Mouse (Mus musculus) ES-E14 (cell line): ENCODE measurements around the gene Cntn4. TPM values are rescaled to one million over a fixed set of nuclear protein-coding genes. Genes with fewer than 3 reads are reported as not detected.

Source experiments
- DNase-seq: peaks from one replicate; pipeline ENCODE4 v3.0.0-alpha.2; 2013; ENCODE audit warnings: low read depth, low spot score
- H3K27ac ChIP-seq: 2 replicates; pipeline ENCODE4 v1.5.1; 2012; ENCODE audit warnings: low read depth, mild to moderate bottlenecking, low read length, moderate library complexity, mixed read lengths; ENCODE audit not compliant: poor library complexity, insufficient read depth, severe bottlenecking
- H3K36me3 ChIP-seq: 2 replicates; pipeline ENCODE4 v1.6.1; 2012; ENCODE audit warnings: mild to moderate bottlenecking, low read length, moderate library complexity, mixed read lengths; ENCODE audit not compliant: control insufficient read depth, poor library complexity, insufficient read depth, severe bottlenecking
- H3K4me1 ChIP-seq, 2 experiments: fragments of 150-350 bp in 1 of 2; sonication (generic) in 1 of 2; 2 replicates each; pipeline ENCODE4 v1.6.1; 2012; ENCODE audit warnings: low read length in 2 of 2, mild to moderate bottlenecking in 1 of 2, mixed read lengths in 1 of 2; ENCODE audit not compliant: control insufficient read depth in 2 of 2, insufficient read depth in 2 of 2, poor library complexity in 1 of 2
- H3K4me3 ChIP-seq, 2 experiments: fragments of 150-350 bp in 1 of 2; sonication (generic) in 1 of 2; 2 replicates each; pipeline ENCODE4 v1.5.1; 2012; ENCODE audit warnings: low read length in 2 of 2, low read depth in 1 of 2, mild to moderate bottlenecking in 1 of 2, mixed read lengths in 1 of 2; ENCODE audit not compliant: insufficient read depth in 1 of 2, poor library complexity in 1 of 2, severe bottlenecking in 1 of 2
- H3K9ac ChIP-seq: 2 replicates; pipeline ENCODE4 v1.6.1; 2012; ENCODE audit warnings: low read depth, mild to moderate bottlenecking, low read length, mixed read lengths; ENCODE audit not compliant: poor library complexity, insufficient read depth, severe bottlenecking
- H3K9me3 ChIP-seq: fragments of 150-350 bp; sonication (generic); 2 replicates; pipeline ENCODE4 v1.6.1; 2012; ENCODE audit warnings: low read depth, mild to moderate bottlenecking, low read length; ENCODE audit not compliant: control insufficient read depth, insufficient read depth
- CHD2 ChIP-seq: IDR thresholded peaks from 2 replicates; pipeline ENCODE4 v1.6.1; 2014; ENCODE audit warnings: mild to moderate bottlenecking, low read depth, low read length, inconsistent platforms
- HCFC1 ChIP-seq: IDR thresholded peaks from 2 replicates; pipeline ENCODE4 v1.6.1; 2012; ENCODE audit warnings: low read length, inconsistent platforms, borderline replicate concordance; ENCODE audit not compliant: insufficient read depth
- MAFK ChIP-seq: IDR thresholded peaks from 2 replicates; pipeline ENCODE4 v1.6.1; 2014; ENCODE audit warnings: mild to moderate bottlenecking, low read depth, low read length, inconsistent platforms; ENCODE audit not compliant: insufficient read depth
- ZC3H11A ChIP-seq: IDR thresholded peaks from 2 replicates; pipeline ENCODE4 v1.6.1; 2012; ENCODE audit warnings: low read depth, mild to moderate bottlenecking, inconsistent platforms, low read length, borderline replicate concordance
- ZNF384 ChIP-seq: IDR thresholded peaks from 2 replicates; pipeline ENCODE4 v1.6.1; 2012; ENCODE audit warnings: low read depth, low read length, inconsistent platforms
- in situ Hi-C, 2 experiments: fragments of 600-800 bp; cut with MboI; formaldehyde crosslinking; loops; one replicate each; pipeline ENCODE4 v1.15.1; 2025; ENCODE audit warnings: low sequenced_read_pairs in 2 of 2, inconsistent platforms in 1 of 2; ENCODE audit not compliant: unreplicated experiment in 2 of 2
- total RNA-seq: library from RNA; depleted of rRNA; stranded (reverse); fragments of 300-350 nt; gene quantifications from 2 replicates; pipeline ENCODE4 v1.2.3, GENCODE M21; 2012

Gene Cntn4
- total RNA-seq, 1 experiment, result 0.80 TPM

- no peak for DNase-seq
- H3K27ac ChIP-seq, result no peak overlapping the region
- no peaks in the 10 kb centered on the region for H3K9me3 ChIP-seq
- in situ Hi-C loops, result no loop called here
- H3K4me3 ChIP-seq, result no peak overlapping the region
- TF ChIP-seq MAFK (no peak), ZNF384 (no peak), ZC3H11A (no peak), HCFC1 (no peak), CHD2 (no peak)
- H3K36me3 ChIP-seq, result no peaks in the 10 kb centered on the region
- H3K4me1 ChIP-seq, result no peaks in the 10 kb centered on the region
- H3K9ac ChIP-seq, result no peak overlapping the region
Observed at GRCm38 (mm10) chr6:106268723-106269122, 591.3 kb downstream of the Cntn4 start.

GRCm38 (mm10) chr6:106277139-106277538 lies 599.7 kb downstream of the Cntn4 start:
- H3K36me3 ChIP-seq, result no peaks in the 10 kb centered on the region
- DNase-seq, result no peak
- no peaks in the 10 kb centered on the region for H3K4me1 ChIP-seq
- H3K9me3 ChIP-seq, result no peaks in the 10 kb centered on the region
- H3K27ac ChIP-seq, result no peak overlapping the region
- TF ChIP-seq MAFK (no peak), CHD2 (no peak), ZNF384 (no peak), ZC3H11A (no peak), HCFC1 (no peak)
- in situ Hi-C loops, result no loop called here
- no peak overlapping the region for H3K9ac ChIP-seq
- H3K4me3 ChIP-seq, result no peak overlapping the region

- Histone ChIP-seq H3K27ac (no peak overlapping the region), H3K4me1 (no peaks in the 10 kb centered on the region), H3K9ac (no peak overlapping the region), H3K36me3 (no peaks in the 10 kb centered on the region), H3K9me3 (no peaks in the 10 kb centered on the region), H3K4me3 (no peak overlapping the region)
- in situ Hi-C loops, result no loop called here
- no peak for TF ChIP-seq MAFK
- no peak for TF ChIP-seq CHD2
- TF ChIP-seq ZNF384, result no peak
- TF ChIP-seq ZC3H11A, result no peak
- TF ChIP-seq HCFC1, result no peak
- DNase-seq, result no peak
Observed at GRCm38 (mm10) chr6:106281621-106282020, 604.2 kb downstream of the Cntn4 start.

- no peaks in the 10 kb centered on the region for H3K9me3 ChIP-seq
- no peak overlapping the region for H3K27ac ChIP-seq
- in situ Hi-C loops, result no loop called here
- H3K36me3 ChIP-seq, result no peaks in the 10 kb centered on the region
- no peak for TF ChIP-seq MAFK
- no peak for TF ChIP-seq ZNF384
- no peak for TF ChIP-seq HCFC1
- no peak for TF ChIP-seq ZC3H11A
- no peak for TF ChIP-seq CHD2
- no peaks in the 10 kb centered on the region for H3K4me1 ChIP-seq
- no peak for DNase-seq
- H3K4me3 ChIP-seq, result no peak overlapping the region
- H3K9ac ChIP-seq, result no peak overlapping the region
Observed at GRCm38 (mm10) chr6:106283815-106284214, 606.4 kb downstream of the Cntn4 start.

GRCm38 (mm10) chr6:106299451-106299850 lies 622.0 kb downstream of the Cntn4 start:
- no peak overlapping the region for H3K9ac ChIP-seq
- no peak overlapping the region for H3K27ac ChIP-seq
- no peaks in the 10 kb centered on the region for H3K4me1 ChIP-seq
- no peaks in the 10 kb centered on the region for H3K9me3 ChIP-seq
- DNase-seq, result no peak
- in situ Hi-C loops, result no loop called here
- no peaks in the 10 kb centered on the region for H3K36me3 ChIP-seq
- no peak overlapping the region for H3K4me3 ChIP-seq
- TF ChIP-seq HCFC1, result no peak
- TF ChIP-seq MAFK, result no peak
- TF ChIP-seq CHD2, result no peak
- TF ChIP-seq ZNF384, result no peak
- TF ChIP-seq ZC3H11A, result no peak
